Mouse (Mus musculus): ENCODE measurements around the gene Abcc4. TPM values are rescaled to one million over a fixed set of nuclear protein-coding genes. Genes with fewer than 3 reads are reported as not detected.
A peak's percentile ranks its signal among the peaks of the same experiment; 100 is the strongest.
"Not testable (repeated sequence)": the region's sequence is repeated elsewhere in the genome, so short reads cannot be mapped to it uniquely, and the experiment has no call there.

Gene Abcc4
- total RNA-seq, 2 experiments from 2014 or later = 10.7 to 11.6 TPM

DNA sequence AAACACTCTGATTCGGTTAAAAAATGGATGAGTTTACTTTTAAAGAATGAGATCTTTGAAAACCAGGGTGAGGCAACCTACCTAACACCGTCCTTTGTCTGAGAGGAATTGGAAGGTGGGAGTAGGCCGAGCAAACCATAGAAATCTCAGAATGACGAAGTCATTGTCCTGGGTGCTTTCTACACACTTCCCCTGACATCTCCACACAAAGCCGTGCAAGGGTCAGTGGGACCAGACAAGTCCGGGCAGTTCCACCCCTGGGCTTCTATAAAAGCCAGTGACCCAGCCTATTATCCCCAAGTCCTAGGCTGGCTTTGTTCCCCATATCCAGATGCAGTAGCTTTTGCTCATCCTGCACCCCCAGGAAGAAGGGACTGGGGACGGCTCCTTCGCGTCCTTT, 163.1 kb downstream of the Abcc4 start:
- no peak for DNase-seq
- intact Hi-C loops (cut with DNase I) = no loop called here

DNA sequence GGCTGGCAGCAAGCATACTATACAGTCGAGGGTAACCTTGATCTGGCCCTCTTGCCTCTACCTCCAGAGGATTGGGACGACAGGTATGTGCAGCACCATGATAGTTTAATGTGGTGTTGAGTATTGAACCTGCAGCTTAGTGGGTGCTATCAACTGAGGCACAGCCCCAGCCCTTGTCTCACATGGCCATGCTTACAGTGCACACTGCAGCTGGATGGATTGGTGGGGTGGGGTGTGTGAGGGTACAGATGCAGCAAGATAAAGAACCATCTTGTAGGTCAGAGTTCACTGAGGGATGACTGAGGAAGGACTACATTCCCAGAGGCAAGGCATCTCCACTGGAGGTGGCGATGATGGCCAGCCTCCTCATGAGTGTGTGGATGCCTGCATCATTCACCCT, 174.5 kb downstream of the Abcc4 start:
- no peak for DNase-seq
- intact Hi-C loops (cut with DNase I) = no loop called here

- intact Hi-C loops (cut with DNase I) = no loop called here
- DNase-seq = no peak
These were observed 191.6 kb downstream of the Abcc4 start for GRCm38 (mm10) chr14:118514280-118515031.

DNA sequence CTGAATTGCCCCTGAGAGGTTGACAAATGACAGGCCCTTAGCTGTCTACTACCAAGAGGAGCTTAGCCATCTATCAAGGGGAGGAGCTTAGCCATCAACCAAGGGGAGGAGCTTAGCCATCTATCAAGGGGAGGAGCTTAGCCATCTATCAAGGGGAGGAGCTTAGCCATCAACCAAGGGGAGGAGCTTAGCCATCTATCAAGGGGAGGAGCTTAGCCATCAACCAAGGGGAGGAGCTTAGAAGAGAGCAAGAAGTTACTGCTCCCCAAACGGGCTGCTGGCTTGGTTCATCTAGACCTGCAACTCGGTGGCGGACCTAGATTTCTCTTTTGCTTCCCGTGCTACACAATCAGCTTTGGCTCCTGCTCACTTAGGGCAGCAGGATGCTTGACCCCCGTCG, 194.3 kb downstream of the Abcc4 start:
- intact Hi-C loops (cut with DNase I); DNase-seq: not testable (repeated sequence)

- no peak for DNase-seq
- intact Hi-C loops (cut with DNase I) = no loop called here
These were observed 195.2 kb downstream of the Abcc4 start for GRCm38 (mm10) chr14:118510793-118511192.

DNA sequence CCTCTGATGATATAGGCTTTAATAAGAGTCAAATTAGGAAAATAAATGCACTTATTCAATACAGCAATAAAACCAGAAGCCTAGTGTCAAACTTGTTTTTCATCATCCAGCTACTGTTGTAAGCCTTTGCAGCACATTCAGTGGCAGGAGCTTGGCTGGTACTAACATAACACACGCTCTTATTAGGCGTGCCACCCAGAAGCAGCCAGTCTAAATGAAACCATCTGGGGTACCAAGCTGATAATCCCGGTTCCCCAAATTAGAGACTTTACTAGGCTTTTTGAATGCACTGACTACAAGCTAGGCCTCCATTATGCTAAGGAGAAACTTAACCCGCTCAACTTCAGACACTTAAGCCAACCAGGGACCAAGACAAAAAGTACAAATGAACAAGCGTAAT, 195.8 kb downstream of the Abcc4 start:
- DNase-seq = no peak
- intact Hi-C loops (cut with DNase I) = no loop called here

GRCm38 (mm10) chr14:118507829-118508228, 198.2 kb downstream of the Abcc4 start:
- no peak for DNase-seq
- intact Hi-C loops (cut with DNase I) = no loop called here

- intact Hi-C loops (cut with DNase I) = no loop called here
- DNase-seq = peak in 1 of 2 experiments; percentile 15
These were observed 199.3 kb downstream of the Abcc4 start for GRCm38 (mm10) chr14:118506591-118507146.

DNA sequence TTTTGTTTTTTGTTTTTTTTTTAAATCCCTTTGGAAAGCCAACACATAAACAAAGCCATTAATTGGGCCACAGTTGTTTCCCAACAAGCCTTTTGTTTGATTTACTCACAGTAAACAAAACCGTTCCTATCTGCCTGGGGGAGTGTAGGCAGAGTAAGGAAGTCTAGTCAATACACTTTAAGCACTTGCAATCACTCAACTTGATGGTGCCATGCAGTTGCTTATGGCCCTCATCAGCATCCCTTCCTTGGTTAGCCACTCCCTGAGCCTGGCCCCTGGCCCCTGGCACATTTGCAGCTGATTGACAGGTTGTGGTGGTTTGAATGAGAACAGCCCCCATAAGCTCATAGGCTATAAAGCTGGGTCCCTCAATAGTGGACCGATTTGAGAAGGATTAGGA, 209.3 kb downstream of the Abcc4 start:
- DNase-seq = no peak
- intact Hi-C loops (cut with DNase I) = no loop called here

- intact Hi-C loops (cut with DNase I) = no loop called here
- DNase-seq = no peak
These were observed 210.6 kb downstream of the Abcc4 start for GRCm38 (mm10) chr14:118495458-118495857.

DNA sequence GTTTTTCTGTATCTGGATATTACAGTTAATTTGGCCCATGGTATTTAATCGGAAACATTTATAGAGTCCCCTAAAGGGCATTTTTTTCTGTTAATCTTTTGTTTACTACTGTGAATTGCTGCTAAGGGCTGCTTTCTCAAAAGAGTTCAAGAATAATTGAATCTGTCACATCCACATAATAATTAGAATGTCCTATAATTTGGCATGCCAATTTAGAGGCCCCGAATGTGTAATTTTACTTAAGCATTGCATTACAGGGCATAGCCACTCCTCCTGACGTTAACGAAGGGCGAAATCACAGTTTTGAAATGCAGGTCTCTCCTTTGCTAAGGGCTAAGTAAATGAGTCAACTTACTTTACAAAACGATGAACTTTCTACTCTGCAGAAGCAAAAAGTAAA, 214.3 kb downstream of the Abcc4 start:
- no peak for DNase-seq
- intact Hi-C loops (cut with DNase I) = no loop called here

DNA sequence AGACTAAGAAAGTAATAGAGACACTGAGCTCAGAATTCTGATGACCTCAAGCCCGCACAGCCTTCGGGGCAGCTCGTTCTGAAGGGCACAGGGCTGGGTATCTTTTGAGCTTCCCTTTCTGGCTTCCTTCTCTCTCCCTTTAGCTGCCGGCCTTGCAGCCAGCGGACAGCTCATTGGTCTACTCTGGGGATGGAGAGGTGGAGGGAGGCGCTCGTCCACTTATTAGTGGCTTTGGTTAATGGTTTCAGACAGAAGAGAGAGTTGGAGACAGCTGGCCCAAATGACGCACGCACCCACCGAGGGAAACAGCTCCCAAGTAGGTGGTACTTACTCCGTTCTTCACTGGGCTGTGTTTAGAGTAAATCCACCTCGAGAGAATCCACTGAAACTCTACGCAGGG, 214.7 kb downstream of the Abcc4 start:
- intact Hi-C loops (cut with DNase I) = no loop called here
- DNase-seq = no peak

DNA sequence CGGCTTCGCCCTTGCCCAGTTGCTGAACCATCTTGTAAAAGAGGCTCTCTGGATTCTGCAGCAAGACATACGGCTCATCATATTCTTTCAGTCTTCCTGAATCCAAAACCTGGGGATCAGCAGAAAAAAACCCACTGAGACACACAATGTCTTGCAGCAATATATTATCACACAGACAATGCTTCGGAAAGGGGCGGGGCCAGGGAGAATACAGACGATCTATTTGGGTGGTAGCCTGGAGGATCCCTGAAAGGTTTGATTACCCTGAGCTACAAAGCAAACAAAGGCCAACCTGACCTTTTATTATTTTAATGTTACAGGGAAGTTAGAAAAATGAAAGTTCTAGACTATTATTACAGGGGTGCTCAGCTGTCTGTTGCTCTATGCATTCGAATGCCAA, 215.5 kb downstream of the Abcc4 start:
- DNase-seq = no peak
- intact Hi-C loops (cut with DNase I) = no loop called here

DNA sequence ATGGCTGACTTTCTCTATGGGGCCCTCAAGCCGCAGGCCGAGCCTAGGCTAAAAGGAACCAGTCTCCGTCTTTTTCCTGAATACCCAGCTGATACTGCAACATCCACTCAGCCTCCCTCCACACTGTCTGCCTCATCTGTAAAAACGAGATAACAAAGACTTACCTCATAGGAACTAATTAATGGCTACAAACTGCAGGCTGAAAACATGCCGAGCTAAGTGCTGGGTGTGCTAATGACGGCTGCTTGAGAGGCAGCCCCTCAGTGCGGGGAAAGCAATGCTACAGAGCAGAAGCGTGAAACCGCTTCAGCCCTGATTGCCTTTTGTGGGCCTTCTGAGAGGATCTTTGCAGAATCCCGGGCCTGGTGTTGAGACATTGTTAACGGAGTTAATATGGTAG, 219.7 kb downstream of the Abcc4 start:
- intact Hi-C loops (cut with DNase I) = no loop called here
- no peak for DNase-seq

- DNase-seq = no peak
- intact Hi-C loops (cut with DNase I) = no loop called here
These were observed 220.4 kb downstream of the Abcc4 start for GRCm38 (mm10) chr14:118485646-118486045.

DNA sequence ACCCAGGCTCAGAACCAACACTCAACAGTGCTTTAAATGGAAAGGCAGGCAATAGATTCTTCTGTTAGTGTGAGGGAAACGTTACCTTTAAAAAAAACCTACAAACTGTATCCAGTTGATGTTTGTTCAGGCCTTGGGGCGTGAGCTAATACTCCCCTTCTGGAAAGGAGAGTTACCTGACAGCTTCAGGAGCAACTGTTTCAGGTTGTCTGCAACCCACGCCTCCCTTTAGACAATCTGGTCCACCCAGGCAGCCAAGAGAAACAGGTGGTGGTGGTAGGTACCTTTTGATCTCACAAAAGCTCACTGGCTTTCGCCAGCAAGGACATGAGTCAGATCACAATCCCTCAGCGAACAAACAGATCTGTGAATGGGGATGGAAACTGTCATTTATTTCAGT, 223.7 kb downstream of the Abcc4 start:
- intact Hi-C loops (cut with DNase I) = no loop called here
- no peak for DNase-seq

GRCm38 (mm10) chr14:118481779-118482178, 224.2 kb downstream of the Abcc4 start:
- DNase-seq = no peak
- intact Hi-C loops (cut with DNase I) = no loop called here

DNA sequence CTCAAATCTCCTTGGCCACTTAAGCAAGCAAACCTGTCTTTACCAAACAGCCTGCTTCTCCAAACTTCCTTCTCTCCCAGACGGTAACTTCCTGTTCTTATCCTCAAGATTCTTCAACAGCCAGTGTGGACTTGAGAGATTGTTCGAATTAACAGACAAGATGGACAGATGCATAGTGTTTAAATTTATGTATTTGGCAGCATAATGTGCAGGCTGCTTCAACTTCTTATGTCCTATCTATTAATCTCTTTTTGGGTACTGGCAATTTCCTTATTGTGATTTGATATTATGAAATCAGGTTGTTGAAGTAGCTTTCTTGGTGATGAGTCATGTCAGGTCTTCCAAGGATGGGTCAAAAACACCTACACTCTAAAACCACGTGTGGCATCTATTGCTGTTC, 229.7 kb downstream of the Abcc4 start:
- no peak for DNase-seq
- intact Hi-C loops (cut with DNase I) = no loop called here

DNA sequence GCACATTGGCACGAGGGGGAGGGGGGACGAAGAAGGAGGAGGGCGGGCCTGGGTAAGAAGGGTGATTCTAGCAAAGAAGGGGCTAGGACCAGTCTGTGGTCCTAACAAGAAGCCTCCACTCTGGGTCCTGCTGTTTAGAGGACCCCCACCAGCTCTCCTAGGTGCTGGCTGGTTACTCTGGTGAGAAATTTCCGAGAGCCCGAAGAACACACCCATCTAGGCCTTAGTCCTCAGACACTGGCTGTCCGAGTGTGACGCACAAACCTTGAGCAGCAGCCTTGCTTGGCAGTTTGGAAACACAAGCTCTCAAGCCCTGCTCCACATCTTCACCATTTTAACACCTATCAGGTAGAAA, 230.9 kb downstream of the Abcc4 start:
- DNase-seq = no peak
- intact Hi-C loops (cut with DNase I) = no loop called here

DNA sequence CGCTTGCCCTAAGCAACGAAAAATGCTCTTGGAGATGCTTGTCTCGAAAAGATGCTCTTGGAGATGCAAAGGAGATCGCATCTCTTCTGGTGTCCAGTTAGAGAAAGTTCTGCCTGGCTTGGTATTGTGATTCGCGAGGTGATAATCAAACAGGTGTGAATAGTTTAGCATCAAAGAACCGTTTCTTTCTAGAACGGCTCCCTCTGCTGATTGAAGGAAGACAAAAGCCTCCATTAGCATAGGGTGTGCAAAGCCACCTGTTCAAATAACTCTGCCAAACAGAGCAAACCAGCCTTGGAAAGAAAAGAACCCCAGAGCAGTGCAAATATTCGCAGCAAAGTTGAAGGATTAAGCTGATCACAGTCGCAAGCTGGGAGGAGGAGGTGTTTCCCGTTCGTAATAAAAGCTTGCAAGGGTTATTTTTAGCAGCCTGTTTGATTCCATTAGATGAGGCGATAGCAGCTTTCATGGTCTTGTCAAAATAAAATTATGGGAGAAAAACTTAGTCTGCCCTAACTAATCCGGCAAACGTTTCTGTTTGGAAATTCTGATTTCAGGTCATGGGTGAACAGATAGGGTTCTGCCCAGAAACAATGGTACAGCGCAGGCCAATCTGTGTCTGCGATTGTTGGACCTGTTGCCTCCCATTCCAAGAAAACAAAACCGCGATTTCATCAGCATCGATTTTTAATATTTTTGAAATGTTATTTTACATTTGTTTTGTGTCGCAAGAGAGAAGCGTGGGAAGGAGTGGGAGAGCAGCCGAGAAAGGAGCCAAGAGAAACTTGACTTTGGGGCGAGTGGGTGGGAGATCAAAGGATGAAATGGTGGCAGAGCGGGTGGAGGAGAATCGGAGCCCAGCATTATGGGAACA, 231.6 kb downstream of the Abcc4 start:
- intact Hi-C loops (cut with DNase I) = no loop called here
- no peak for DNase-seq

DNA sequence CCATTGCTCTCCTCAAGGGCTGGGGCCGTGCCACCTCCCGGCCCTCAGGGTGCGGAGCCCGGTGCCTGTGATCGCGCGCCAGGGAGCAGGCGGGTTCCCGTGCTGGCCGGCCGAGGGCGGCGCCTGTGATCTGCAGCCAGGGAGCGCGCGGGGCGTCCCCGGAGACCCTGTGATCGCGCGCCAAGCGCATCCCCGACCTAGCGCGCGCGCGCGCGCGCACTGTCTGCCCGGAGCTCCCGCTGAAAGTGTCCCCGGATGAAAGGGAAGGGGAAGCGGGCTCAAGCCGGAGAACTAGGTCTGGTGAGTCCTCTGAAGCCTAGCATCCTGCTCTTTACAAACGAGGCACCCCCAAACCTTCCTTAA, 232.2 kb downstream of the Abcc4 start:
- intact Hi-C loops (cut with DNase I) = no loop called here
- no peak for DNase-seq
